Mouse (Mus musculus): ENCODE measurements around the gene Shisal1. TPM values are rescaled to one million over a fixed set of nuclear protein-coding genes. Genes with fewer than 3 reads are reported as not detected.

Gene Shisal1
- polyA plus RNA-seq, 1 experiment, result 6.1 TPM

DNA sequence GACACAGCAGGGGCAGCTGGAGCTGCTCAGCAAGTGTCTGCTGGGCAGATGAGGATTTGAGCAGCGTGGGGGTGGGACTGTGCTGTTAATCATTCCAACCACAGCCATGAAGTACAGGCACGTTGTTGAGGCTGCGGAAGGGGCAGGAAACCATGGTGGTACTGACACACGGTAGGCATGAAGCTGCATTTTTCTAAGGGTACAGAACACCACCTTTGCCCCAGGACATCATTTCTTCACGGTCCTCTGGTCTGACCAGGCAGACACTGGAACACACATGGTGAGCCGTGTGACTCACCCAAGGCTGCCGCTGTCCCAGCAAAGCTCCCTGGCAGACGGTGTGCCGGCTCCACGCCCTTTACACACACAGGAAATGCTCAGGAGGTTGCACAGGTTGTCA lies 66.7 kb downstream of the Shisal1 start:
- Histone ChIP-seq H3K36me3 (ENCODE audit: control insufficient read depth, insufficient read depth, low read length) (no peaks in the 10 kb centered on the region), H3K27ac (ENCODE audit: insufficient read depth, low read depth, low read length) (0 out of 2 replicates have a peak overlapping the region, but pooled peaks have one; percentile 35), H3K4me1 (ENCODE audit: control insufficient read depth, insufficient read depth, insufficient read length, low read length) (no peaks in the 10 kb centered on the region; the same call in 1 of the 2 replicates), H3K27me3 (ENCODE audit: control insufficient read depth, insufficient read depth, low read length) (no peaks in the 10 kb centered on the region), H3K4me3 (ENCODE audit: low read depth, low read length) (no peak overlapping the region)
- 20% methylated on average over 10 of the region's 10 CpGs for WGBS
- TF ChIP-seq CTCF (IDR thresholded peaks at IDR 0.05; ENCODE audit: extremely low read depth, insufficient read length, insufficient replicate concordance, low read depth, low read length) (no peak), POLR2A (IDR thresholded peaks at IDR 0.05; ENCODE audit: low read depth, low read length) (no peak)

DNA sequence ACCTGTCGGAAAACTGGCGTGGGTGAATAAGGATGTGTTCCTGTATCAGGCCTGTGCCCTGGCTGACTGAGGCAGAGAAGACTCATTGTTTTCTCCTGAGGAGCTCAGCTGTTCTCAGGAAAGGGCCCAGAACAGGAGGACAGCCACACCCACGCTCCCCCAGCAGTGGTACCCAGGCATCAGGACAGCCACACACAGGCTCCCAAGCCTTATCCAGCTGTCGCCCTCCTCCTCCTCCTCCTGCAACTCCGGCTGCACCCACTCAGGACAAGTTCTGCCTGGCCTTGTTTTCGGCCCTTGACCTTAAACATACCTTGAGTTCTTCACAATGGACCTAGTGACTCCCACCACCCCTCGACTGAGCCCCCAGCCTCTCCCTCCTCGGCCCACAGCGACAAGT lies 68.2 kb downstream of the Shisal1 start:
- TF ChIP-seq POLR2A (IDR thresholded peaks at IDR 0.05; ENCODE audit: low read depth, low read length) (no peak), CTCF (IDR thresholded peaks at IDR 0.05; ENCODE audit: extremely low read depth, insufficient read length, insufficient replicate concordance, low read depth, low read length) (no peak)
- Histone ChIP-seq H3K4me3 (ENCODE audit: low read depth, low read length) (no peak overlapping the region), H3K36me3 (ENCODE audit: control insufficient read depth, insufficient read depth, low read length) (no peaks in the 10 kb centered on the region), H3K27ac (ENCODE audit: insufficient read depth, low read depth, low read length) (no peak overlapping the region), H3K4me1 (ENCODE audit: control insufficient read depth, insufficient read depth, insufficient read length, low read length) (no peaks in the 10 kb centered on the region; the same call in 1 of the 2 replicates), H3K27me3 (ENCODE audit: control insufficient read depth, insufficient read depth, low read length) (no peaks in the 10 kb centered on the region)
- 86% methylated on average over 9 of the region's 9 CpGs for WGBS

DNA sequence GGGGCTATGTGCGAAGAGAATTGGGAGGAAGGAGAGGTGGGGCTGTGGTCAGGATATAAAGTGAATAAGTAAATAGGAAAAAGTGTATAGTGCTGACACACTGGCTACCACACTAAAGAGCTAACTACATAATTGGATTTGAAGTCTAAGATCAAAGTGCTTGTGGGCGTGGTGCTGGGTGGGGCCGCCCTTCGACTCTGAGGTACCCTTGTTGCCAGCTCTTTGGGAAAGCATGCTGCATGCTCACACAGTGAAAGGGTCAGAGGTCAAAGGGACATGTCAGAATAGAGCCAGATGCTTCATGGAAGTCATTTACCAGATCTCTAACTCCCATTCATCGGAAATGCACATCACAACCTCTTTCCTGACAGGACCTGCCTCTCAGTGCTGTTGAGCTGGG lies 74.1 kb downstream of the Shisal1 start:
- no peaks in the 10 kb centered on the region for H3K36me3 ChIP-seq (ENCODE audit: control insufficient read depth, insufficient read depth, low read length)
- no peak overlapping the region for H3K4me3 ChIP-seq (ENCODE audit: low read depth, low read length)
- TF ChIP-seq CTCF (IDR thresholded peaks at IDR 0.05; ENCODE audit: extremely low read depth, insufficient read length, insufficient replicate concordance, low read depth, low read length), result no peak
- TF ChIP-seq POLR2A (IDR thresholded peaks at IDR 0.05; ENCODE audit: low read depth, low read length), result no peak
- WGBS, result 25% methylated on average over 5 of the region's 5 CpGs
- no peak overlapping the region for H3K27ac ChIP-seq (ENCODE audit: insufficient read depth, low read depth, low read length)
- H3K27me3 ChIP-seq (ENCODE audit: control insufficient read depth, insufficient read depth, low read length), result no peaks in the 10 kb centered on the region
- no peaks in the 10 kb centered on the region for H3K4me1 ChIP-seq (ENCODE audit: control insufficient read depth, insufficient read depth, insufficient read length, low read length)

DNA sequence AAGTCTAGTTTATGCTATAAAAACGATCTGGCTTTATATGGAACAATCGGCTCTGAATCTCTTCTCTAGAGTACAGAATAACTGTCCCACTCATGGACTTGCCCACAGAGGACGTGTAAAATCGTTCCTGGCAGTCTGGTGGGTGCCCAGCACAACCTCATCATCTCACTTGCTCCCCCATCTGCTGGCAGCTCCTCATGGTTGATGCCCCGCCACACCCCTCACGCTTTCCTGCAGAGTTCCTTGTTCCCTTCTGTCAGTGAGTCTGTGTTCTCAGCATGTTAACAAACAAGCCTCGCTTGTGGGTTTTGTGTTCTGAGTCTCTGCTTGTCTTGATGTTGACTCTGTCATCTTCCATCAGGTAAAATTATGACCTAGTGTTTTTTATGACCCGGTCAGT lies 79.5 kb downstream of the Shisal1 start:
- no peak overlapping the region for H3K4me3 ChIP-seq (ENCODE audit: low read depth, low read length)

DNA sequence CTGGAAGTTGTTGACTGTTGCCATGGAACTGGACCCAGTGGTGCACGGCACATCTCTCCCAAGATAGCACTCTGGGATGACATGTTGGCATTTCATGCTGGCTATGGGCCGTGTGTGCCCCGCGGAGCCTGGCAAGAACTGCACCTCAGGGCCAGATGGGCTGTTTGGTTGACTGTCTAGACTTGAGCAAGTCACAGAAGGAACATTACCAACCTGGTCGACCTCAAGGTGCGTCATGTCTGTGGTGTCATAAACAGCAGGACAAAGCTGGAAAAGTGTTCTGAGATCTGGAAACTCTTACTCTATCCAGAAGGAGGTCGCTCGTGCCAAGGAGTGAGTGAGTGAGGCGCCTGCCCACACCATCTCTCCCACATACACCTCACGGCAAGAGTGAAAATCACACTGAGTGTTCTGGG lies 80.3 kb downstream of the Shisal1 start:
- WGBS, result 79% methylated on average over 10 of the region's 10 CpGs
- H3K4me1 ChIP-seq (ENCODE audit: control insufficient read depth, insufficient read depth, insufficient read length, low read length), result no peaks in the 10 kb centered on the region
- H3K4me3 ChIP-seq (ENCODE audit: low read depth, low read length), result no peak overlapping the region
- no peaks in the 10 kb centered on the region for H3K27me3 ChIP-seq (ENCODE audit: control insufficient read depth, insufficient read depth, low read length)
- no peaks in the 10 kb centered on the region for H3K36me3 ChIP-seq (ENCODE audit: control insufficient read depth, insufficient read depth, low read length)
- no peak overlapping the region for H3K27ac ChIP-seq (ENCODE audit: insufficient read depth, low read depth, low read length)
- TF ChIP-seq POLR2A (IDR thresholded peaks at IDR 0.05; ENCODE audit: low read depth, low read length) (no peak), CTCF (IDR thresholded peaks at IDR 0.05; ENCODE audit: extremely low read depth, insufficient read length, insufficient replicate concordance, low read depth, low read length) (no peak)

More for the DNA sequence above, 79.5 kb downstream of the Shisal1 start:
- Histone ChIP-seq H3K4me1 (ENCODE audit: control insufficient read depth, insufficient read depth, insufficient read length, low read length) (no peaks in the 10 kb centered on the region), H3K27me3 (ENCODE audit: control insufficient read depth, insufficient read depth, low read length) (no peaks in the 10 kb centered on the region), H3K27ac (ENCODE audit: insufficient read depth, low read depth, low read length) (no peak overlapping the region), H3K36me3 (ENCODE audit: control insufficient read depth, insufficient read depth, low read length) (no peaks in the 10 kb centered on the region)
- 68% methylated on average over 8 of the region's 8 CpGs for WGBS
- TF ChIP-seq CTCF (IDR thresholded peaks at IDR 0.05; ENCODE audit: extremely low read depth, insufficient read length, insufficient replicate concordance, low read depth, low read length) (no peak), POLR2A (IDR thresholded peaks at IDR 0.05; ENCODE audit: low read depth, low read length) (no peak)

GRCm38 (mm10) chr15:84365675-84366381 lies 81.1 kb downstream of the Shisal1 start:
- Histone ChIP-seq H3K27ac (ENCODE audit: insufficient read depth, low read depth, low read length) (no peak overlapping the region), H3K27me3 (ENCODE audit: control insufficient read depth, insufficient read depth, low read length) (no peaks in the 10 kb centered on the region), H3K4me3 (ENCODE audit: low read depth, low read length) (no peak overlapping the region), H3K4me1 (ENCODE audit: control insufficient read depth, insufficient read depth, insufficient read length, low read length) (no peaks in the 10 kb centered on the region), H3K36me3 (ENCODE audit: control insufficient read depth, insufficient read depth, low read length) (no peaks in the 10 kb centered on the region)
- 73% methylated on average over 17 of the region's 17 CpGs for WGBS
- TF ChIP-seq CTCF (IDR thresholded peaks at IDR 0.05; ENCODE audit: extremely low read depth, insufficient read length, insufficient replicate concordance, low read depth, low read length), result no peak

- 85% methylated on average over 3 of the region's 3 CpGs for WGBS
- Histone ChIP-seq H3K27me3 (ENCODE audit: control insufficient read depth, insufficient read depth, low read length) (no peaks in the 10 kb centered on the region), H3K4me1 (ENCODE audit: control insufficient read depth, insufficient read depth, insufficient read length, low read length) (no peaks in the 10 kb centered on the region), H3K4me3 (ENCODE audit: low read depth, low read length) (no peak overlapping the region), H3K36me3 (ENCODE audit: control insufficient read depth, insufficient read depth, low read length) (no peaks in the 10 kb centered on the region), H3K27ac (ENCODE audit: insufficient read depth, low read depth, low read length) (no peak overlapping the region)
- TF ChIP-seq CTCF (IDR thresholded peaks at IDR 0.05; ENCODE audit: extremely low read depth, insufficient read length, insufficient replicate concordance, low read depth, low read length), result no peak
- no peak for TF ChIP-seq POLR2A (IDR thresholded peaks at IDR 0.05; ENCODE audit: low read depth, low read length)
Measured at GRCm38 (mm10) chr15:84364746-84365145, 82.2 kb downstream of the Shisal1 start.

All from small intestine, adult 2 months (tissue).